Comparison of ENCODE assay signal across 10 mouse cellular contexts in the genomic region with DNA sequence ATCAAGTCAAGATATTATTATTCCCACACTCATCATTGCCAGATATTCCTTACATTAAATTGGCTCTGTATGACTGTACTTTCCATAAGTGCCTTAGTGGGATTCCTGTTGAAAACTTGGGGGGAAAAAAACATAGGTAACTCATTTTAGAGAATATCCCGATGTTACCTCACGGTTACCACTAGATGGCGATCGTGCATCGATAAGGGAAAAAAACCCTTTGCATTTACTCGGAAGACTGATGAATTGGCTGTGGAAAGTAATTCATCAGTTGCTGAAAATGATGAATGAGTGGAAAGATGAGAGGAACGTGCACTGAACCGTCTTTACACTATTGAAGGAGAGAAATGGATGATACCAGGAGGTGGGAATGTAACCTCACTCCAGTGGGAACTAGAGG.
DNase-seq lines count a peak whose midpoint lies in the region; ATAC-seq and TF ChIP-seq lines count a peak whose summit lies in the region.
"Had no signal": no experiment of that assay in that cellular context is flagged by ENCODE, and none has a peak within 500 bp of the region (broad histone marks: within the 10 kb centered on the region; RNA-seq: fewer than 3 reads in every experiment).

No protein-coding gene starts in this region.

- no peaks in the 10 kb centered on the region for H3K4me1 ChIP-seq in hindbrain, postnatal 0 days (ENCODE audit: insufficient read depth, low read length)
- H3K4me1 ChIP-seq in hindbrain, embryonic 10.5 days (replicated peaks), result no peaks in the 10 kb centered on the region; the same call in 1 of the 2 replicates
- H3K4me1 ChIP-seq in forebrain, embryonic 15.5 days, result peaks cover 6% of the 10 kb centered on the region; the same call in 1 of the 2 replicates
- H3K4me1 ChIP-seq: megakaryocyte, embryonic 14.5 days had no signal

- no peaks in the 10 kb centered on the region for H3K27me3 ChIP-seq in hindbrain, postnatal 0 days (ENCODE audit: insufficient read depth, low read length)
- no peaks in the 10 kb centered on the region for H3K27me3 ChIP-seq in hindbrain, embryonic 10.5 days (ENCODE audit: insufficient read depth, poor library complexity, severe bottlenecking)
- H3K27me3 ChIP-seq in forebrain, embryonic 15.5 days, result no peaks in the 10 kb centered on the region
- H3K27me3 ChIP-seq: megakaryocyte, embryonic 14.5 days had no signal

- H3K27ac ChIP-seq in hindbrain, postnatal 0 days, result no peak overlapping the region
- H3K27ac ChIP-seq in hindbrain, embryonic 10.5 days, result no peak overlapping the region
- no peak overlapping the region for H3K27ac ChIP-seq in forebrain, embryonic 15.5 days (replicated peaks)

- ATAC-seq in hindbrain, postnatal 0 days, result no peak
- ATAC-seq in forebrain, embryonic 15.5 days (replicated peaks), result no peak

- TF ChIP-seq CTCF in hindbrain, postnatal 0 days (IDR thresholded peaks at IDR 0.05; ENCODE audit: low read depth), result peak; percentile 65

- H3K4me3 ChIP-seq in hindbrain, postnatal 0 days (ENCODE audit: low read length), result no peak overlapping the region
- no peak overlapping the region for H3K4me3 ChIP-seq in hindbrain, embryonic 10.5 days
- no peak overlapping the region for H3K4me3 ChIP-seq in forebrain, embryonic 15.5 days
- H3K4me3 ChIP-seq: megakaryocyte, embryonic 14.5 days had no signal

- H3K9me3 ChIP-seq in hindbrain, postnatal 0 days (ENCODE audit: low read length), result no peaks in the 10 kb centered on the region
- H3K9me3 ChIP-seq in hindbrain, embryonic 10.5 days, result no peaks in the 10 kb centered on the region
- H3K9me3 ChIP-seq in forebrain, embryonic 15.5 days, result no peaks in the 10 kb centered on the region

- H3K4me2 ChIP-seq in hindbrain, postnatal 0 days (ENCODE audit: low read depth, low read length), result no peak overlapping the region
- no peak overlapping the region for H3K4me2 ChIP-seq in forebrain, embryonic 15.5 days (replicated peaks)

- 20% methylated on average over 8 of the region's 8 CpGs for WGBS in hindbrain, postnatal 0 days
- 22% methylated on average over 8 of the region's 8 CpGs for WGBS in hindbrain, embryonic 10.5 days
- 18% methylated on average over 8 of the region's 8 CpGs for WGBS in forebrain, embryonic 15.5 days

- peak; percentile 43 for DNase-seq in hindbrain, postnatal 0 days (ENCODE audit: low spot score)
- DNase-seq in hindbrain, embryonic 10.5 days (ENCODE audit: low spot score), result no peak
- peak; percentile 15 for DNase-seq in thymus, postnatal 0 days (ENCODE audit: low spot score)
- DNase-seq in thymus, adult 18-20 months, result no peak
- peak; percentile 36 for DNase-seq in embryo, embryonic 11 days
- no peak for DNase-seq in urinary bladder, postnatal 10 days (ENCODE audit: low spot score)
- no peak for DNase-seq in gastrocnemius, postnatal 25 days
- DNase-seq: cerebellum, adult 9-11 months had no signal

- no peak overlapping the region for H3K9ac ChIP-seq in hindbrain, postnatal 0 days (replicated peaks; ENCODE audit: low read length)
- H3K9ac ChIP-seq in forebrain, embryonic 15.5 days (replicated peaks), result no peak overlapping the region

- no peaks in the 10 kb centered on the region for H3K36me3 ChIP-seq in hindbrain, postnatal 0 days (ENCODE audit: insufficient read depth, low read length)
- H3K36me3 ChIP-seq in hindbrain, embryonic 10.5 days, result no peaks in the 10 kb centered on the region
- H3K36me3 ChIP-seq in forebrain, embryonic 15.5 days, result no peaks in the 10 kb centered on the region

Comparison
In these comparisons a context has a peak if more than half of its experiments do, and no peak if none do; other contexts are left out.
1. DNase-seq: peak in hindbrain, postnatal 0 days (single experiment), thymus, postnatal 0 days (single experiment) and embryo, embryonic 11 days (single experiment); none in hindbrain, embryonic 10.5 days (single experiment), thymus, adult 18-20 months (0 of 2), urinary bladder, postnatal 10 days (single experiment) and gastrocnemius, postnatal 25 days (single experiment).